Mouse (Mus musculus) embryonic facial prominence, embryonic 13.5 days (tissue): ENCODE results near the gene Msi1. TPM values are rescaled to one million over a fixed set of nuclear protein-coding genes. Genes with fewer than 3 reads are reported as not detected.
A peak's percentile ranks its signal among the peaks of the same experiment; 100 is the strongest.

Source experiments
- ATAC-seq: fragments of 200-750 bp; cut with Nextera tagmentation; 2 replicates; pipeline ENCODE4 v1.8.0; 2017; ENCODE audit warnings: low read depth; ENCODE audit not compliant: insufficient number of reproducible peaks, insufficient read depth, low FRiP score, low TSS enrichment
- H3K27ac ChIP-seq: fragments of 300-500 bp; sonication (generic); 2 replicates; pipeline ENCODE4 v1.5.1; 2015; ENCODE audit warnings: moderate library complexity, mild to moderate bottlenecking, inconsistent platforms
- H3K27me3 ChIP-seq: fragments of 300-500 bp; sonication (generic); 2 replicates; pipeline ENCODE4 v1.6.1; 2015; ENCODE audit warnings: mild to moderate bottlenecking, inconsistent platforms
- H3K36me3 ChIP-seq: fragments of 300-500 bp; sonication (generic); 2 replicates; pipeline ENCODE4 v1.6.1; 2015; ENCODE audit warnings: mild to moderate bottlenecking, inconsistent platforms
- H3K4me1 ChIP-seq: fragments of 300-500 bp; sonication (generic); 2 replicates; pipeline ENCODE4 v1.6.1; 2015; ENCODE audit warnings: inconsistent platforms
- H3K4me2 ChIP-seq: fragments of 300-500 bp; sonication (generic); 2 replicates; pipeline ENCODE4 v1.6.1; 2015; ENCODE audit warnings: moderate library complexity, mild to moderate bottlenecking, inconsistent platforms
- H3K4me3 ChIP-seq: fragments of 300-500 bp; sonication (generic); 2 replicates; pipeline ENCODE4 v1.5.1; 2015; ENCODE audit warnings: mild to moderate bottlenecking, inconsistent platforms
- H3K9ac ChIP-seq: fragments of 300-500 bp; sonication (generic); 2 replicates; pipeline ENCODE4 v1.6.1; 2015; ENCODE audit warnings: mild to moderate bottlenecking, inconsistent platforms
- H3K9me3 ChIP-seq: fragments of 300-500 bp; sonication (generic); 2 replicates; pipeline ENCODE4 v1.6.1; 2016; ENCODE audit warnings: inconsistent platforms
- WGBS: fragments of 180-500 bp; shearing (Covaris S2); methylation state at CpG from one replicate; pipeline ENCODE4 v1.1.7; 2015; ENCODE audit warnings: mixed read lengths; 5-methylcytosine and 5-hydroxymethylcytosine counted together
- polyA plus RNA-seq: library from polyadenylated mRNA; unstranded; fragments of >200 nt; fragmentation: Nextera tagmentation; extraction: Ambion mirVana; gene quantifications from 2 replicates; pipeline ENCODE4 v1.2.1, GENCODE M21; 2015

Msi1 gene
- polyA plus RNA-seq, 1 experiment from 2014 or later = 22.3 TPM

DNA sequence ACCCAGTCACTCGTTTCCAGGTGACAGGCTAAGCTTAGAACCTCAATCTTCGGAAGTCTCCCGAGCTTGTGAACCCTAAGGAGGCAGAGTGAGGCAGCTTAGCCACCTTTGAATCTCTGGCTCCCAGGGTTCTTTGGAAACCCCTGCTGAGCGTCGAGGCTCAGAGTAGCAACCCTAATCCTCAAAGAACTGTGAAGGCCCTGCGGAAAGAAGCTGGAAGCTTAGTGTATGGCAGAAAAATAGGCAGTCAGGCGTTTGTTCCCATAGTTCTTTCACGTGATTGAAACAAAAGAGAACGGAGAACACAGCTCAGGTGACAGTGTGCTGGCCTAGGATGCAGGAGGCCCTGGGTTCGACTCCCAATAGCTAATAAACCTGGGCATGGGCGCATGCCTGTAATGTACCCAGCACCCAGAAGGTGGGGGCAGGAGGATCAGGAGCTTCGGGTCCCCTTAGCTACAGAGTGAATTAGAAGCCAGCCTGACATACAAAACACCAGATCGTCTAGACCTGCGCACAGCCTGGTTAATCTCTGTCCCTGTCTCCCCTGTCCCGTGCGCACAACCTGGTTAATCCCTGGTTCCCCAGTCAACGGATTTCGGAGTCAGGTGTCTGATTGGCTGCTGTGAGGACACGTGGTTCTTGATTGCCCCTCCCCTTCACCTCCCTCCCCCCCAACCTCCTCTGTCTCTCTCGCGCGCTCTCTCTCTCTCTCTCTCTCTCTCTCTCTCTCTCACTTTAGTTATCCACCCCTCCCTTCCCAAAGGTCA lies 46.1 kb downstream of the Msi1 start:
- Histone ChIP-seq H3K4me3 (peak overlapping the region; percentile 41), H3K4me2 (peak overlapping the region; percentile 58), H3K4me1 (peaks cover 17% of the 10 kb centered on the region), H3K9ac (peak overlapping the region; percentile 66), H3K36me3 (peaks cover 17% of the 10 kb centered on the region), H3K27me3 (peaks cover 7% of the 10 kb centered on the region), H3K9me3 (no peaks in the 10 kb centered on the region), H3K27ac (peak overlapping the region; percentile 33; the same call in 1 of the 2 replicates)
- 10% methylated on average over 22 of the region's 22 CpGs for WGBS
- ATAC-seq = peak; percentile 70

DNA sequence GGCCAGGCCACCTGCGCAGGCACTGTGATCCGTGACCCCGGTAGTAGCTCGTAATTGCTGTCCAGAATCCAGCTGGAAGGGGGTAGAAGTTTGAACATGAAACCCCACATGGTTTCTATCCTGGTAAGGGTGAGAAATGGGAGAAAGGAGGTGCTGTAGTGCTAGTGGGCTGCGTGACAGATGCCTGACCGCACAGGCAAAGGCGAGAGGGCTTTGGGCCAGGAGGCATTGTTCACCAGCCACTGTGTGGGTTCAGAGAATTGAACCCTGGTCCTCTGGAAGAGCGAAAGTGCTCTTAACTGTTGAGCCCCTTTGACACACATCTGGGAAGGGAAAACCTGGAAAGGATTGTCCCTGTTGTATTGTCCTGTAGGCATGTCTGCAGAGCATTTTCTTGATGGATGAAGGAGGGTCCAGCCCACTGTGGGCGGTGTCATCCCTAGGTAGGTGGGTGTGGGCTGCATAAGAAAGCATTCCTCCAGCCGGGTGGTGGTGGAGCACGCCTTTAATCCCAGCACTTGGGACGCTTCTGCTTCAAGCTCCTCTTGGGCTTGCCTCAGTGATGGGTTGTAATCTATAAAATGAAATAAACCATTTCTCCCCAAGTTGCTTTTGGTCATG lies 46.8 kb downstream of the Msi1 start:
- Histone ChIP-seq H3K27ac (peak overlapping the region; percentile 33; the same call in 1 of the 2 replicates), H3K4me3 (peak overlapping the region; percentile 41), H3K4me1 (peaks cover 17% of the 10 kb centered on the region), H3K9ac (peak overlapping the region; percentile 66), H3K36me3 (peaks cover 20% of the 10 kb centered on the region), H3K9me3 (no peaks in the 10 kb centered on the region), H3K27me3 (peaks cover 11% of the 10 kb centered on the region), H3K4me2 (peak overlapping the region; percentile 58)
- WGBS = 31% methylated on average over 12 of the region's 12 CpGs
- 0 out of 2 replicates have a peak, but pooled peaks have one; percentile 21 for ATAC-seq

DNA sequence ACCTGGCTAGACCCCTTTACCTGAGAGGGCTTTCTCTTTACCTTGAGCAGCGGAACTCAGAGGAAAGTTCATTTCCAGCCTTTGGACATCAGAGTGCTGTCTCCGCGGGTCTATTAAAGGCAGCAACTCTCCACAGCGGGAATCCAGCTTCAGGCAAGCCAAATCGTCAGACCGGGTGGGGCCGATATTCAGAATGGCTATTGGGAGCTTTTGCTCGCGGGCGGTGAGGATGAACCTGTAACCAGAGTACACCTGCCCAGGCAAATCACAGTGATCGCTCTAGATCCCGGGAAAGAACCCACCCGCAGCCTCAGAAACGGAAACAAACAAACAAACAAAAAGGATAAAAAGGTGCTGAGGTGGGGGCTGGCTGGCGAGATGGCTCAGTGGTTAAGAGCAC lies 50.2 kb downstream of the Msi1 start:
- Histone ChIP-seq H3K36me3 (peaks cover 24% of the 10 kb centered on the region), H3K4me2 (peak overlapping the region; percentile 56; the same call in 1 of the 2 replicates), H3K27me3 (peaks cover 28% of the 10 kb centered on the region), H3K9ac (0 out of 2 replicates have a peak overlapping the region, but pooled peaks have one; percentile 3), H3K9me3 (no peaks in the 10 kb centered on the region), H3K4me1 (peaks cover 29% of the 10 kb centered on the region), H3K27ac (no peak overlapping the region), H3K4me3 (no peak overlapping the region)
- no peak for ATAC-seq
- 34% methylated on average over 15 of the region's 15 CpGs for WGBS

DNA sequence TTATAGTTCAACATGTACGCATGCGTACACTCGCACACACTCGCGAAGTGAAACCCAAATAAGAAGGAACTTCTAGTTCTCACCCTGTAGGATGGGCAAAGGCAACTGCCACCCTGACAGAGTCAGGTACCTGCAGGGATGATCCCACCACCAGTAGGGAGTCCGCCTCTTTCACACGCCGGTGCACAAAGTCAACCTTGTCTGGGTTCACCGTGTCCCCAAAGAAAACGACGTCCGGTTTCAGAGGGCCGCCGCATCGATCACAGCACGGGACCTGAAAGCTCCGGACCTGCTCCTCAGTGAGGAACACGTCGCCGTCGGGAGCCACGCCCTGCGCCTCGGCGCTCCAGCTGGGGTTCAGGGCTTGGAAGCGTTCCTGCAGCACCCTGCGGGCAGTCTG lies 50.7 kb downstream of the Msi1 start:
- Histone ChIP-seq H3K36me3 (peaks cover 24% of the 10 kb centered on the region), H3K4me3 (peak overlapping the region; percentile 32), H3K9me3 (no peaks in the 10 kb centered on the region), H3K4me1 (peaks cover 33% of the 10 kb centered on the region), H3K27ac (no peak overlapping the region), H3K9ac (peak overlapping the region; percentile 54; the same call in 1 of the 2 replicates), H3K27me3 (peaks cover 28% of the 10 kb centered on the region), H3K4me2 (peak overlapping the region; percentile 56)
- no peak for ATAC-seq
- WGBS = 18% methylated on average over 27 of the region's 27 CpGs

DNA sequence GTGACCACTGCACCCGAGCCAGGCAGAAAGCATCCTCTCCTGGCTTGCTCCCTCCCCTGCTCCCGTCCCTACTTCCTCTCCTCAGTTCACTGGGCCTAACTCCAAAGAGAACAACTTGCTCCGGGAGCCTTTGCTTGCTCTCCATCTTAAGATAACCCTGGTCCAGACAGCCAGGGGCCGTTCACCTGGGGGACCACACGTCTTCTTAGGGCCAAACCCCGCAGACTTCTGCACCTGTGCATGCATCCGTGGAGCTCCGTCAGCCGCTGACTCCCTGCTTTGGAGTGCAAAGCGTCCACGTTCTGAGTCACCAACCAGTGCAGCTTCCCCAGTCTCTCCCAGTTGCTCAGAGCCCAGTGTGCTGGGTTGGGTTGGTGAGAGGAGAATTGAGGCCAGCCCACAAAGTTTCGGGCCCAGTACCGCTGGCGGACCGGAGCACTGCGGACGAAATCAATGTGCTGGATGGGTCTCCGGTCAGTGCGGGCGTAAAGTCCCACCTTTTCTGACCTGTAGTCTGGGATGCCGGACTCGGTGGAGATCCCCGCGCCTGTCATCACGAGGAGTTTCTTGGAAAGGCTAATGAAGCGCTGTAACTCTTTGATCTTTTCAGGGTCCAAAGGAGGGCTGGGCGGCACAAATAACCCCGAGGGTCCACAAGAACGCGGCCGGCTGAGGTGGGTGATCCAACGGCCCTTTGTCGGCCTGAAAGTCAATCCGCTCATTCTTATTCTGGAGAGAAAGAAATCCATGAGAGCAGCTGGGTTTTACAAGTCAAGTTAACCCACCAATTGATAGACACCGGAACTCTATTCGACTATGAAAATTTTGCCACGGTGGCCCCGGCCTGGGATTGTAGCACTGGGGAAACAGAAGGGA lies 53.2 kb downstream of the Msi1 start:
- H3K9ac ChIP-seq = peak overlapping the region; percentile 44
- H3K36me3 ChIP-seq = peaks cover 17% of the 10 kb centered on the region
- 28% methylated on average over 38 of the region's 38 CpGs for WGBS
- no peak for ATAC-seq
- H3K27me3 ChIP-seq = peaks cover 28% of the 10 kb centered on the region
- H3K27ac ChIP-seq = no peak overlapping the region
- H3K4me3 ChIP-seq = peak overlapping the region; percentile 15
- H3K4me1 ChIP-seq = peaks cover 24% of the 10 kb centered on the region
- H3K9me3 ChIP-seq = no peaks in the 10 kb centered on the region
- peak overlapping the region; percentile 40 for H3K4me2 ChIP-seq

DNA sequence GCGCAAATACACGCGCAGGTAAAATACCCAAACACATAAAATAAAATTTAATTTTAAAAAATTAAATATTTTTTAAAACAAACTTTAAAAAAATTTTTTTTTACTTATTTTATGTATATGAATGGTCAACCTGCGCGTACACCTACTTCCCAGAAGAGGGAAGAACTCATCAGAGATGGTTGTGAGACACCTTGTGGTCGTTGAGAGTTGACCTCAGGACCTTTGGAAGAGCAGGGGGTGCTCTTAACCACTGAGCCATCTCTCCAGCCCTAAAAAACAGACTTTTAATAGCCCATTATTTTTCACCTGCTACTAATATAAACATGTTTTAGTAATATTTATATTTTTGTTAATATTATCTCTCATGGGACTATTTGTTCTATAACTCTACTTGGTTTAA lies 54.0 kb downstream of the Msi1 start:
- no peak for ATAC-seq
- no peak overlapping the region for H3K9ac ChIP-seq
- WGBS = 29% methylated on average over 6 of the region's 6 CpGs
- peaks cover 28% of the 10 kb centered on the region for H3K27me3 ChIP-seq
- no peak overlapping the region for H3K4me3 ChIP-seq
- H3K27ac ChIP-seq = no peak overlapping the region
- H3K4me1 ChIP-seq = peaks cover 25% of the 10 kb centered on the region
- peaks cover 12% of the 10 kb centered on the region; the same call in 1 of the 2 replicates for H3K36me3 ChIP-seq
- no peaks in the 10 kb centered on the region for H3K9me3 ChIP-seq
- H3K4me2 ChIP-seq = peak overlapping the region; percentile 71; the same call in 1 of the 2 replicates

DNA sequence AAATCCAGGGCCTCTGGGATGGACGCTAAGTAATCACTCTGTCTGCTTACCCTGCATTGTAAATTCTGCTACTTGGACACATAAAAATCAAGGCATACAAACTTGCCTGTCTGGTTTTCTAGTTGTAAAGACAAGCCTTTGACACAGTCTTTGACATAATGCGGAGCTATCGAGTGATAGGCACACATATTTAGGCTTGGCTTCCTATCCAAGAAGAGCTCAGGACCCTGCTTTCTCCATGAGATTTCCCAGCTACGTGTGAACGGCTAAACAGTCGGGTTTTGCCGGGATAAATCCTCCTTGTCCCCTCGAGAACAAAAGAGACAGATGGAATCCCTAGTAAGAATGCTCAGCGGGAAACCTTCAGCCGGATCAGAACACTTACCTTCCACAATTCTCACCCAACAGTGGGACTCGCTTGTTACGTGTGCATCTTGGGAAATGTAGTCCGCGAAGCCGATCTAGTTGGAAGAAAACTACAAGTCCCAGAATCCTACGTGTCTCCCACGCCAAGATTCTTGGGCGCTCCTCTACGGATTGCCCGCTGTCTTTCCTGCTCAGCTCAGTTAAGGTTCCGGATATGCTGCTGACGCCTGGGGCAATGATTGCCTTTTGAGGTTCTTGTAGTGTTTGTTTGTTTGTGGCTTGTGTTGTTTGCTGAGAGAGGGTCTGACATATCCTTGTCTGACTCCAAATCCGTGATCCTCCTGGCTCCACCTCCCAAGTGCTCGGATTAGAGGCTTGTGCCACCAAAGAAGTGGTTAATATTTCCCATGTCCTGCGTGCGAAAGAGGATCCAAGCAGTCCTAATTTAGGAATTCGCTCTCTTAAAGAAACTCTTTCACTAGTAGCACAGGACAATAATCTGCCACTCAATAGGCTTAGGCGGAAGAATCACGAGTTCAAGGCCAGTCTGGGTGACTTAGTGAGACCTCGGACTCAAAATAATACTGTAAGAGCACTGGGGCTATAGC lies 54.8 kb downstream of the Msi1 start, which contains the start of gene Sirt4:
Sirt4 (minus strand) TSS at position 779 of the 974 bp plus-strand sequence.
- peak within 1 kb of the TSS; percentile 71 for H3K4me2 ChIP-seq
- peaks cover 12% of the 10 kb centered on the region; the same call in 1 of the 2 replicates for H3K36me3 ChIP-seq
- H3K27ac ChIP-seq = peak within 1 kb of the TSS; percentile 84
- 7% methylated on average over 30 of the region's 30 CpGs for WGBS
- H3K4me1 ChIP-seq = peaks cover 29% of the 10 kb centered on the region
- H3K27me3 ChIP-seq = peaks cover 28% of the 10 kb centered on the region
- no peaks in the 10 kb centered on the region for H3K9me3 ChIP-seq
- H3K4me3 ChIP-seq = peak within 1 kb of the TSS; percentile 52
- peak; percentile 77 for ATAC-seq
- H3K9ac ChIP-seq = peak within 1 kb of the TSS; percentile 74

DNA sequence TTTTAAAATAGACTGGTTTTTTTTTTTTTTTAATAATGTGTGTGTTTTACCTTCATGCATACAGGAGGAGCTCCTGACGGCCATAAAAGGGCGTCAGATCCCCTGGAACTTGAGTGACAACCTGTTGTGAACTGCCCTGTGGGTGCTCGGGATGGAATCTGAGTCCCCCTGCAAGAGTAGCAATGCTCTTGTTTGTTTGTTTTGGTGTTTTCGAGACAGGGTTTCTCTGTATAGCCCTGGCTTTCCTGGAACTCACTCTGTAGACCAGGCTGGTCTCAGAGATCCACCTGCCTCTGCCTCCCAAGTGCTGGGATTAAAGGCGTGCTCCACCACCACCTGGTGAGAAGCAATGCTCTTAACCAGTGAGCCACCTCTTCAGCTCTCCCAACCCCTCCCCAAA lies 55.6 kb downstream of the Msi1 start:
- 69% methylated on average over 5 of the region's 5 CpGs for WGBS
- Histone ChIP-seq H3K27ac (no peak overlapping the region; the same call in 1 of the 2 replicates), H3K27me3 (peaks cover 25% of the 10 kb centered on the region), H3K4me3 (peak overlapping the region; percentile 52), H3K4me1 (peaks cover 26% of the 10 kb centered on the region), H3K4me2 (peak overlapping the region; percentile 71), H3K9ac (peak overlapping the region; percentile 74; the same call in 1 of the 2 replicates), H3K9me3 (no peaks in the 10 kb centered on the region), H3K36me3 (0 out of 2 replicates have a peak, but pooled peaks cover 7% of the 10 kb centered on the region)
- no peak for ATAC-seq

DNA sequence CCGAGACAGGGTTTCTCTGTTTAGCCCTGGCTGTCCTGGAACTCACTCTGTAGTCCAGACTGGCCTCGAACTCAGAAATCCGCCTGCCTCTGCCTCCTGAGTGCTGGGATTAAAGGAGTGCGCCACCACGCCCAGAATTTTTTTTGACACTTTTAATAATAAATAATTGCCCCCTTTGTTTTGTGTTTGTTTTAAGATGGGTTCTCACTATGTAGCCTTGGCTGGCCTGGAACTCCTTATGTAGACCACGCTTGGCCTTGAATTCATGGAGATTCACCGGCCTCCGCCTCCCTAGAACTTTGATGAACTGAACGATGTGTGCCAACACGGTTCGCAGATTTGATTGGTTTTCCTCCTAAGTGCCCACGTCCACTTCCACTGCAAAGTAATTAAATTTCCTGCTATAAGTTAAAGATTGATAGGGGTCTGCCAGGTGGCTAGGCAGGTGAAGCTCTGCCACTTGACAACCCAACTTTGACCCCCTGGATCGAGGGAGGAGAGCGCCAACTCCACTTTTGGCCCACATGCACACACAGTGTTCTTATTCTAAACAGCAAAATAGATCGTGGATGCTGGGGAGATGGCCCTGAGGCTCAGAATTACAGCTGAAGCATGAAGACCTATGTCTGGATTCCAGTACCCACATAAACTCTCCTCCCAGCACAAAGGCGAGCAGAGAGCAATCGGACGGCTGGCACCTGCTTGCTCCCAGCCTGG lies 56.2 kb downstream of the Msi1 start:
- 79% methylated on average over 18 of the region's 18 CpGs for WGBS
- H3K27ac ChIP-seq = no peak overlapping the region
- peaks cover 21% of the 10 kb centered on the region for H3K27me3 ChIP-seq
- H3K4me1 ChIP-seq = peaks cover 24% of the 10 kb centered on the region
- no peak overlapping the region for H3K4me2 ChIP-seq
- no peak overlapping the region for H3K4me3 ChIP-seq
- H3K36me3 ChIP-seq = 0 out of 2 replicates have a peak, but pooled peaks cover 7% of the 10 kb centered on the region
- no peaks in the 10 kb centered on the region for H3K9me3 ChIP-seq
- no peak for ATAC-seq
- no peak overlapping the region for H3K9ac ChIP-seq

DNA sequence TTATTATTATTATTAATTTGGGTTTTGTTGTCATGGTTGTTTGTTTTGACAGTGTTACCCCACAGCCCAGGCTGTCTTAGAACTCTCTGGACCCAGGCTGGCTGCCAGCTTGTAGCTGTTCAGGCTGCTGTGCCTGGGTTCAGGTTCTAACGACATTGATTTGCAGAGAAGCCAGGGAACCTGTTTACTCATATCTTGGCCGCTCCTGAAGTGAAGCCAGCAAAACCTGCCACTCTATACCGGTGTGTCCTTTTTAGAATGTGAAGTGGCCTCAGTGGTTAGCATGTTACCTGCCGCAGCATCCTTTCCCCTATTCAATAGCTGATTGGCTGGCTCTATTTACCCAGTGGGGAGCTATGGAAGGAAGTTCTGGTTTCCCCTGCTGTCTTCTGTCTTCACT lies 57.3 kb downstream of the Msi1 start:
- ATAC-seq = no peak
- Histone ChIP-seq H3K9me3 (no peaks in the 10 kb centered on the region), H3K4me1 (peaks cover 33% of the 10 kb centered on the region), H3K4me2 (no peak overlapping the region), H3K27me3 (peaks cover 14% of the 10 kb centered on the region), H3K9ac (no peak overlapping the region), H3K36me3 (0 out of 2 replicates have a peak, but pooled peaks cover 4% of the 10 kb centered on the region), H3K4me3 (no peak overlapping the region), H3K27ac (no peak overlapping the region)
- WGBS = 49% methylated on average over 4 of the region's 4 CpGs
